In the genomic region with DNA sequence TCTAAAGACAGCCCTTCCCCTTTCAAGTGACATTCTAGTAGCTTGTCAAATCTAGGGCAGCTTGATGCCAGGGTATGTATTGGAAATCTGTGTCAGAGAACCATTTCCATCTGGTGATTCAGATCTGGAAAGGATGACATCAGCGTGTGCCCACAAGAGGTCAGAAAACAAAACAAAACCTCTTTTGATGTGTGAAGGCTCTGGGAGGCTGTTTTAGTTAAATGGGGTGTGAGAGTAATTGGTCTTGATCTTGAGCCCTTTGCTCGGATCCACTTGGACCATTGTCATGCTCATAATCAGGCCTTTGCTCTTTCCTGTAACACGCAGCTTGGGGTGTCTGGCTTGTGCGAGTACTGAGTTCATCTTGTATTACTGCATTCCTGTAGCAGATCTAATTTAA, we compare ENCODE assay signal across 10 mouse cellular contexts. TPM values are rescaled to one million over a fixed set of nuclear protein-coding genes. Genes with fewer than 3 reads are reported as not detected.
A peak's percentile ranks its signal among the peaks of the same experiment; 100 is the strongest.
DNase-seq lines count a peak whose midpoint lies in the region; ATAC-seq and TF ChIP-seq lines count a peak whose summit lies in the region.
"Had no signal": no experiment of that assay in that cellular context is flagged by ENCODE, and none has a peak within 500 bp of the region (broad histone marks: within the 10 kb centered on the region; RNA-seq: fewer than 3 reads in every experiment).

No protein-coding gene starts in this region.

- no peak overlapping the region for H3K9ac ChIP-seq in kidney, embryonic 15.5 days
- H3K9ac ChIP-seq: hindbrain, embryonic 13.5 days had no signal

- peak; percentile 74 for DNase-seq in kidney, adult 2 months
- peak; percentile 90 for DNase-seq in MN1 (ENCODE audit: low spot score)
- peak; percentile 32 for DNase-seq in brain, embryonic 14.5 days (ENCODE audit: low read depth)
- DNase-seq in lung, postnatal 36 days: peak; percentile 65
- DNase-seq in thymus, postnatal 10 days (ENCODE audit: low spot score in 2 of 2): no peak
- DNase-seq in gastrocnemius, adult 8-10 months (ENCODE audit: low spot score in 2 of 2): no peak
- DNase-seq in embryo, embryonic 9.5 days (ENCODE audit: extremely low spot score): no peak

- no peak overlapping the region for H3K4me2 ChIP-seq in kidney, embryonic 15.5 days
- H3K4me2 ChIP-seq: hindbrain, embryonic 13.5 days had no signal

- H3K36me3 ChIP-seq in kidney, adult 2 months (ENCODE audit: control insufficient read depth, insufficient read depth, low read length): no peaks in the 10 kb centered on the region
- peaks cover 3% of the 10 kb centered on the region; the same call in 1 of the 2 replicates for H3K36me3 ChIP-seq in kidney, embryonic 15.5 days
- H3K36me3 ChIP-seq: hindbrain, embryonic 13.5 days had no signal

- 29% methylated on average over 4 of the region's 4 CpGs for WGBS in kidney, adult 2 months
- 48% methylated on average over 4 of the region's 4 CpGs for WGBS in kidney, embryonic 15.5 days

- no peaks in the 10 kb centered on the region for H3K27me3 ChIP-seq in kidney, adult 2 months (replicated peaks; ENCODE audit: control insufficient read depth, insufficient read depth, low read length)
- no peaks in the 10 kb centered on the region for H3K27me3 ChIP-seq in kidney, embryonic 15.5 days
- H3K27me3 ChIP-seq: hindbrain, embryonic 13.5 days had no signal

- no peak for TF ChIP-seq CTCF in kidney, adult 2 months (conservative IDR thresholded peaks at IDR 0.05; ENCODE audit: insufficient read depth, insufficient read length, low read depth, low read length)
- TF ChIP-seq CTCF in brain, embryonic 14.5 days (IDR thresholded peaks at IDR 0.05; ENCODE audit: borderline replicate concordance, extremely low read depth, insufficient read depth, insufficient read length): no peak

- no peak for ATAC-seq in kidney, embryonic 15.5 days (replicated peaks; ENCODE audit: low FRiP score)
- ATAC-seq: forebrain, embryonic 16.5 days had no signal

- H3K27ac ChIP-seq in kidney, adult 2 months (ENCODE audit: insufficient read depth, low read depth, low read length): peak overlapping the region; percentile 87
- no peak overlapping the region for H3K27ac ChIP-seq in kidney, embryonic 15.5 days
- H3K27ac ChIP-seq: hindbrain, embryonic 13.5 days had no signal

- no peaks in the 10 kb centered on the region for H3K9me3 ChIP-seq in kidney, embryonic 15.5 days (replicated peaks)
- H3K9me3 ChIP-seq: hindbrain, embryonic 13.5 days had no signal

- H3K4me1 ChIP-seq in kidney, adult 2 months (ENCODE audit: control insufficient read depth, insufficient read depth, low read length): peaks cover 62% of the 10 kb centered on the region
- H3K4me1 ChIP-seq in kidney, embryonic 15.5 days: peaks cover 48% of the 10 kb centered on the region

- no peak for TF ChIP-seq POLR2A in kidney, adult 2 months (IDR thresholded peaks at IDR 0.05; ENCODE audit: low read depth, low read length)
- TF ChIP-seq POLR2A in brain, embryonic 14.5 days (IDR thresholded peaks at IDR 0.05; ENCODE audit: borderline replicate concordance, extremely low read depth, insufficient read depth, insufficient read length, poor library complexity, severe bottlenecking): no peak

- H3K4me3 ChIP-seq in kidney, adult 2 months (ENCODE audit: insufficient read depth, low read depth, low read length): no peak overlapping the region
- no peak overlapping the region for H3K4me3 ChIP-seq in kidney, embryonic 15.5 days (replicated peaks)
- H3K4me3 ChIP-seq: hindbrain, embryonic 13.5 days had no signal

RNA-seq across cellular contexts. Expression of a gene that starts 7.1 kb away (rescaled TPM):
- polyA plus RNA-seq in kidney, adult 2 months (2012; rRNA removed): 92.2 and 97.3 TPM in 2 replicates
- polyA plus RNA-seq in kidney, embryonic 15.5 days (2015; fragmentation: Nextera tagmentation; extraction: Ambion mirVana): 43.6 and 47.3 TPM in 2 replicates
- polyA plus RNA-seq in brain, embryonic 14.5 days (2012; rRNA removed): 64.7 and 66.2 TPM in 2 replicates
- total RNA-seq in gastrocnemius, adult 8-10 months (2022): 100 to 1,000 TPM; 107 to 121 (median 113) TPM

RNA-seq across cellular contexts. Expression of a gene that starts 8.2 kb away (rescaled TPM):
- polyA plus RNA-seq in kidney, adult 2 months (2012; rRNA removed): 0.86 and 0.91 TPM in 2 replicates
- polyA plus RNA-seq in kidney, embryonic 15.5 days (2015; fragmentation: Nextera tagmentation; extraction: Ambion mirVana): 0.75 and 0.85 TPM in 2 replicates
- polyA plus RNA-seq in brain, embryonic 14.5 days (2012; rRNA removed): 3.1 and 3.2 TPM in 2 replicates
- total RNA-seq in gastrocnemius, adult 8-10 months (2022): under 1 TPM in 3 of 4 experiments, not detected in 1; 0.10 to 0.63 (median 0.46) TPM

RNA-seq across cellular contexts. Expression of a gene that starts 27.6 kb away (rescaled TPM):
- polyA plus RNA-seq in kidney, adult 2 months (2012; rRNA removed): 0.63 and 0.94 TPM in 2 replicates
- polyA plus RNA-seq in kidney, embryonic 15.5 days (2015; fragmentation: Nextera tagmentation; extraction: Ambion mirVana): 3.1 and 4.0 TPM in 2 replicates
- 0.53 and 0.89 TPM in 2 replicates for polyA plus RNA-seq in brain, embryonic 14.5 days (2012; rRNA removed)
- total RNA-seq in gastrocnemius, adult 8-10 months (2022): 1 to 10 TPM in 1 of 4 experiments, under 1 TPM in 1, not detected in 2; 0.86 to 1.7 TPM

Comparison
In these comparisons a context has a peak if more than half of its experiments do, and no peak if none do; other contexts are left out.
1. DNase-seq: peak in kidney, adult 2 months (single experiment), MN1 (single experiment), brain, embryonic 14.5 days (single experiment) and lung, postnatal 36 days (single experiment); none in thymus, postnatal 10 days (0 of 2), gastrocnemius, adult 8-10 months (0 of 2) and embryo, embryonic 9.5 days (single experiment).